Mouse (Mus musculus) urinary bladder, postnatal 36 days (tissue): ENCODE measurements around the gene Mal.
"Not testable (repeated sequence)": the region's sequence is repeated elsewhere in the genome, so short reads cannot be mapped to it uniquely, and the experiment has no call there.

Source experiments
- DNase-seq, 2 experiments: peaks; one replicate each; pipeline ENCODE4 v3.0.0; 2022; ENCODE audit warnings: low spot score in 2 of 2, mixed read lengths in 1 of 2

Mal gene

DNA sequence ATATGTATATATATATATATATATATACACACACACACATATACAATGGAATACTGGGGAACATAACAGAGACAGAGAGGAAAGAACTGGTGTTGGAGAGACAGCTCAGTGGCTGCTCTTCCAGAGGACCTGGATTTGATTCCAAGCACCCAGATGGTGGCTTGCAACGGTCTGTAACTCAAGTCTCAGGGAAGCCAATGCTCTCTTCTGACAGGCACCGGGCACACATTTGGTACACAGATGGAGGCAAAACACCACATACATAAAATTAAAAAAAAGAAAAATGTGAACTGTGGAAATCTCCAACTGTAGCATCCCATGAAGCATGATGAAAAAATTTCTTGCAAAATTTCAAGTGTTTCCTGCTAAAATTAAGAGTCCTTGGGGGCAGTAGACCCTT lies 31.7 kb downstream of the Mal start:
- DNase-seq, result no peak

DNA sequence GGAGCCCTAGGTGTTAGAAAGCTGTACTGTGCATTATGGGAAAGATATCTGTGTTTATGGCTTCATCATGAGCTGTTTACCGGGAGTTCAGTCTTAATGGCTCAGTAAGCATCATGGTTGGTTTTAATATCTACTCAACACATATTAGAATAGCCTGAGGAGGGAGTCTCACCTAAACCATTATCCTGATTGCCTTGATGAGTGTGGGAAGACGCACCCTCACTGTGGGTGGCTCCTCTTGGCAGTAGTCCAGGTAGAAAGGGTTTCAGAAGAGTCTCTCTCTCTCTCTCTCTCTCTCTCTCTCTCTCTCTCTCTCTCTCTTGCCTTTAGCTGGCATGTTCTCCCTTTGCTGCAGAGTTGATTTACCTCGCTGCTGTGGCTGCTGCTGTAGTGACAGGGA lies 34.4 kb downstream of the Mal start:
- DNase-seq, result no peak

DNA sequence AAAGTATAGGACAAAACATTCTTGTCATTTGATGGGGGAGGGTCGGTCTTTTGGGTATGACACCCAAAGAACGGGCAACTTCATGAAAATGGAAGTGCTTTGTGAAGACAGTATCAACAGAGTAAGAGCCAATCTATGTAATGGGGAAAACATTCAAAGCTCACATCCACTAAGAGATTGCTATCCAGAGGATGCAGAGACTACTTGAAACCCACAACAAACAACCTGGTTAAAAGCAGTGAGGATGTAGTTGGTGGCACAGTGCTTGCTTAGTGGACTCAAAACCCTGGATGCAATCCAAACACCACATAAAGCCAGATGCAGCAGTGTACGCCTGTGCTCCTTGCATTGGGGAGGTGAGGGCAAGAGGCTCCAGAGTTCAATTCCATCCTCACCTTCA lies 37.2 kb downstream of the Mal start:
- DNase-seq, result no peak

DNA sequence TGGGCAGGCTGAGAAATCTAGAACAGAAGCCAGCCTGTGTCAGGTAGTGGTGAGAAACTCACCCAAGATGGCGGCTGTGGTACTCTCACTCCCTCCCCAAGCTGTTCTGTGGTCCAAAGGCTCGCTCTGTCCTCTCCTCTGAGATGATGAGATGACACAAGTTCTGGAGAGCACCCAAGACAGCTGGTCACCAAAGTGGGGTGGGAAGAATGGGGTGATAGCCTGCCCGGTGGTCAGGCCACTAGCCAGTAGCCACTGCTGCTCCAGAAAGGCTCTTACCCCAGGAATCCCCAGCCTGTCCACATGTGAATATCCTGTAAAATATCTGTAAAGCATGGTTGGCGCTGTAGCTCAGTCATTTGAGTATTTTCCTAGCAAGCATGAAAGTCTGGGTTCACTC lies 44.2 kb downstream of the Mal start:
- no peak for DNase-seq

DNA sequence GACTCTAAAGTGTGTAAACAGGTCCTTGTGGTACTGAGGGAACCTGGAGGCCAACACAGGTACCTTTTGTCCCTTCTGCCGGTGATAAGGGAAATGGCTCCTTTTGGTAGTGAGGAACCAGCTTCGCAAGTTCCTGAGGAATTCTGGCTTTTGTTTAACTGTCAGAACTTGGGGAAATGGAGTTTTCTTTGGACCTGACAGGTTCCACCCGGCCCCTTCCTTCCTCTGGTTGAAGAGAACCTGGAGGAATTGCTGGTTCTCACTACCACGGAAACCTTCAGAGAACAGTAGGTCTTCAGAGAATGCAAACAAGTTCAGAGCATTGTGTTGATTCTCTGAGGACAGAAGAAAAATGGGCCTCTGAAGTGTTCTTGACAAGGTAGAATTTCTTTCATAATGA lies 45.1 kb downstream of the Mal start:
- no peak for DNase-seq

DNA sequence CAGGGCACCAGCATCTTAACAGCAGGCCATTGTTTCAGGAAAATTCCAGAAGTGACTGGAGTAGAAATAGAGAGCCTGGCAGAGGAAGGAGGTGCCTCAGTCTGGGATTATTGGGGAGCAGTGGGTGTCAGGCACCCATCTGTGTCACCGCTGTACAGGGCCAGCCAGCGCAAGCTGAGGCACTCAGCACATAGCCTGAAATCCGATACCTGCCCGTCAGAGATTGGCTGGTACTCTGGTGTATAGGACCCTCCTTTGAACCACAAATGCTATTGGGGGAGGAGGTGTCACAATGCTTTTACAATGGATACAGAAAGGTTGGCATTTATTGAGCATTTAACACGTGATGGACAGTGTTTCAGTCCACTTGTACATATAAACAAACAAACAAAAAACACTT lies 47.5 kb downstream of the Mal start:
- DNase-seq, result no peak

DNA sequence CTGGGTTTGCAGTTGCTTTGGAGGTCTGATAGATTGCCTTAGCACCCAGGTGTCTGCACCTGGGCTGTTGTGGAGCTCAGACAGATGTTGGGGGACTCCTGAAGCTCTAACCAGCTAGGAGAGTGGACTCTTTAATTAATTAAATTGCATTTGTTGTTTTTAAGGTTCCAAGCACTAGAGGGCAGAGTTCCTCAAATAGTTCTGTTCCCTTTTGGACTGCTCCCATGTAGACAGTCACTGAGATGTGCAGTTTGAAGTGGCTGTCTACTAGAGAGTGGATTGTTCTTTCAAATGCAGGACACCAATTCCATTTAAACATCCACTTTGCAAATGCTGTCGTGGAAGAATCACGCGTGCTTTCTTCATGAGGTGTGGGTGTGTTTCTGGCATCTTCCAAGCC lies 48.3 kb downstream of the Mal start:
- DNase-seq, result no peak

DNA sequence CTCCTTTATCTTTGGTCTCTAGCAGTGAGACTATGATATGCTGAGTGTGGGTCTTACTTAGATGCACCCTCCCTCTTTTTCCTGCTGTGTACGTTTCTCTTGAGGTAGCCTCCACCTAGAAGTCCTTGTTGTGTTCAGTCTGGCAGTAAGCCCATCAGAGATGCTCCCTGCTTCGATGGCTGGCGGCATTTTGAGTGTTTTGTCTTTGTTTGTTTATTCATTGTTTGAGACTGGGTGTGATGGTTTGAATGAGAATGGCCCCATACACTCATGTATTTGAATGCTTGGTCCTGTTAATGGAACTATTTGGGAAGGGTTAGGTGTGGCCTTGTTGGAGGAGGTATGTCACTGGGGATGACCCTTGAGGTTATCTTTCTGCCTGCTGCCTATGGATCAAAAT lies 51.3 kb downstream of the Mal start:
- DNase-seq, result no peak

DNA sequence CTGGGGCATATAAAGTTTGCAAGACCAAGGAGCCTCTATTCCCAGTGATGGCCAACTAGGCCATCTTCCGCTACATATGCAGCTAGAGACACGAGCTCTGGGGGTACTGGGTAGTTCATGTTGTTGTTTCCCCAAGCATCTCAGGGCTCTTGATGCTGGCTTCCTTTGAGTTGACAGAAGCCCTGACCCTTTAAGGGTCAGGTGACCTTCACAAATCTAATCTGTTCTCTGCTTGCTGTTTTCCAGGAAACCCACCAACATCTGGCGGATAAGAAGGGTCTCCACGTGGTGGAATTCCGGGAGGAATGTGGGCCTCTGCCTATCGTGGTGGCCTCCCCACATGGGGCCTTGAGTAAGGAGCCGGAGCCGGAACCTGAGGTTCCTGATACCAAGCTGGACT lies 53.1 kb downstream of the Mal start:
- not testable (repeated sequence) for DNase-seq

DNA sequence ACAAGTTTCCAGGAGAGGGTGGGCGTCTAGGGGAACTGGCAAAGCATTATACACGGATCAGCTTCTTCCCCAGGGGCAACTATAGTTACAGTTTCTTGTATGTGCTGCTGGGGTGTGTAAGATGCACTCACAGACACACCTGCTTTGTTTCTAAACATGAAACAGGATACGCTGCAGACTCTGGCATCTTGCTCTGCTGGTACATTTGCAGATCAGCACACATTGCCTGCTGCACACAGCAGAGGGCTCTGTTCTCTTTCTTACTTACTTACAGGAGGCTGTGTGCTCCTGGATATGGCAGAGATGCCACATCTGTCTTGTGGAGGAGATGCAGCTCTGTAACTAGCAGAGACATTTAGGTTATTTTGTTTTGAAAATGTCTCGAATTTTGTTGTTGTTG lies 65.7 kb downstream of the Mal start:
- DNase-seq, result no peak

DNA sequence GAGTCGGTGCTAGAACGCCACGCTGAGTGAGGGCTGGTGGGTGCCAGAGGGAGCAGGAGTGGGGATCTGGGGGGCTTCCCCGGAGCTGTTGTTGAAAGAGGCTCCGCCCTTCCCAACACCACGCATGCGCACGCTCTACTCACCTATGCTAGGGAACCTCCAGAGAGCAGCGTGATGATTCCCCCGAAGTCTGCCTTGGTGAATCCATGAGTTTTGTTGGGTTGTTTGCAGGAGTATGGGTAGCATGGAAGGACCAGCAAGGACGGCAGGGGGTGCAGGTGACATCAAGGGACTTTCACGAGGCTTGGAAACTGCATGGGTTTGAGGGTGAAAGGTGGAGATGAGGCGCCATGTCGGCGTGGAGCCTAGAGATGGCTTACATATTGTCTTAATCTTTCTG lies 66.3 kb downstream of the Mal start:
- DNase-seq, result no peak

DNA sequence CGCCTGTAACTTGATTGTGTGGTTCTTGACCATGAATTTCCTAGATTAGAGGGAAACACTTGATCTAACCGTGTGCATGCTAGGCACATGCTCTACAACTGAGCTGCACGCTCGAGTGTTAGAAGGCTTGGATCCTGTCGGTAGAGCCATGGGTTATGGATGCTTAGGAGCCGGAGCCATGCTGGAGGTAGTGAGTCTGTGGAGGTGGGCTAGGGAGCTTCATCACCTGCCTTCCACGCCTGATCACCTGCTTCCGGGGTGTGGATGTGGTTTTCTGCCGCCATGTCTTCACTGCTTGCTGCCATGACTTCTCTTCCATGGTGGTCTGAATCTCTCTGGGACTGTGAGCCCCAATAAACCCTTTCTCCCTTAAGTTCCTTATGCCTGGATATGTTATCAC lies 67.6 kb downstream of the Mal start:
- DNase-seq, result no peak

DNA sequence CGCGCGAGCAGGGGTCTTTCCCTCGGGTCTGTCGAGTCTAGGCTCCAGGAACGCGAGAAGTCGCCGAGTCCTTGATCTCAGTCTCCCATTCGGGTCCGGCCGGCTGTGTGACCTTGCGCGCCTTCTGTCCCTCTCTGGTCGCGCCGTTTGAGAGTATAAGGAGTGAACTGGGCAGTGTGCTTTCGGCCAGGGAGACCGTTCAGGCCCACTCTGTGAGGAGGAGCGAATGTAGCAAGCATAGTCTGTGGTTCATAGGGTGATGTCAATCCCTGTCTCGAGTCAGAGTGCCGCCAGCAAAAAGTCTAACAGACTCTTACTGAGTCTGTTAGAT lies 69.0 kb downstream of the Mal start:
- no peak for DNase-seq

DNA sequence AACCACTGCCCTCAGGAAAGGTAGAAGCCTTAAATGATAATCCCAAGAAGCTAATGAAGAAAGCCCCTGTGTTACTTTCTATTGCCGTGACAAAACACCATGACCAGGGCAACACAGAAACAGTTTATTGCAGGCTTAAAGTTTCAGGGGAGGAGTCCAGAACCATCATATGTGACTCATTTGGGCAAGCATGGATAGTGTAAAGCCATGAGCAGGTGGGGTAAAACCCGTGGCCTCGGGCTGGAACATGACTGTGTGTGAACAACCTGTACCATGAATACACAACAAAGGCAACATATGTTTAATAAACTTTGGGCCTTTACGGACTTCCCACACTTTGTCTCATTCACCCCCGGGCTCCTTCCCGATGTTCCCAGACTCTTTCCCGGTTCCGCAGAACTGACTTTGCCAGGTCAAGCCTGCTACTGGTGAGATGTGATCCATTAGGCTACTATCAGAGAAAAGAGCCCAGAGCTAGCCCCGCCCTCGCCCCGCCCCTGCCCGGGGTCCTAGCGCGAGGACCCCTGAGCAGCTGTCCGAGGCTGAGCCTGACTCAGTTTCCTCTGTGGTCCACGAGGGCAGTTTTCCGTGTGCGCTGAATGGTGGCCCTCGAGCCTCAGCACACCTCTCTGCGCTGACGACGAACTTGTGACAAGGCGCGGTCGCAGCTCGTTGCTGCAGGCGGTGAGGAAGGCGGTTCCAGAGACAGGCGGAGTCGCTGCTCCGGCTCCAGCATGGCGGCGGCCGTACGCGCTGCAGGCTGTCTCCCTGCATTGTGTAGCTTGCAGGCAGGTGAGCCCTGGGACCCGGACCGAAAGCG lies 69.6 kb downstream of the Mal start, which contains the start of the genes Zfp661 and Mrps5:
Zfp661 (minus strand) TSS at position 401 of the 820 bp plus-strand sequence.
Mrps5 (plus strand) TSS at position 529 of the 820 bp plus-strand sequence.
- DNase-seq, result peak; percentile 82 to 87

DNA sequence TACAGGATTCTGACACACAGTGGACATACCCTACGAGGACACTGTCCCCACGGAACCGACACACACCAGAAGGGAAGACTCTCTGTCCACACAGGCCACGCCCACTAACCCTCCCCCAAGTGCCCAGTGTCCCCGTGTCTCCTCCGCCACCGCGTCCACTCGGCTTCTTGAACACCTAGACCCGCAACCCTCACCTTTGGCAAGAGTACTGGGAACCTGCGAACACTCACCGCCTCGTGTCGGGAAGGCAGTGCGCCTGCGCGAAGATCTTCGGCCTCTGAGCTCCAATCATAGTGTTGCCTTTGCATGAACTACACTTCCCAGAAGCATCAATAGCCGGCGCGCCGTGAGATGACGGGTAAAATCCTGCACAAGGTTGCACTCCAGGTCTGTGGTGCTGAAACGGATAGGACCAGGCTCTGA lies 72.0 kb downstream of the Mal start:
- peak; percentile 87 to 92 for DNase-seq
